ENCODE assay signal across 8 mouse cellular contexts in the genomic region with DNA sequence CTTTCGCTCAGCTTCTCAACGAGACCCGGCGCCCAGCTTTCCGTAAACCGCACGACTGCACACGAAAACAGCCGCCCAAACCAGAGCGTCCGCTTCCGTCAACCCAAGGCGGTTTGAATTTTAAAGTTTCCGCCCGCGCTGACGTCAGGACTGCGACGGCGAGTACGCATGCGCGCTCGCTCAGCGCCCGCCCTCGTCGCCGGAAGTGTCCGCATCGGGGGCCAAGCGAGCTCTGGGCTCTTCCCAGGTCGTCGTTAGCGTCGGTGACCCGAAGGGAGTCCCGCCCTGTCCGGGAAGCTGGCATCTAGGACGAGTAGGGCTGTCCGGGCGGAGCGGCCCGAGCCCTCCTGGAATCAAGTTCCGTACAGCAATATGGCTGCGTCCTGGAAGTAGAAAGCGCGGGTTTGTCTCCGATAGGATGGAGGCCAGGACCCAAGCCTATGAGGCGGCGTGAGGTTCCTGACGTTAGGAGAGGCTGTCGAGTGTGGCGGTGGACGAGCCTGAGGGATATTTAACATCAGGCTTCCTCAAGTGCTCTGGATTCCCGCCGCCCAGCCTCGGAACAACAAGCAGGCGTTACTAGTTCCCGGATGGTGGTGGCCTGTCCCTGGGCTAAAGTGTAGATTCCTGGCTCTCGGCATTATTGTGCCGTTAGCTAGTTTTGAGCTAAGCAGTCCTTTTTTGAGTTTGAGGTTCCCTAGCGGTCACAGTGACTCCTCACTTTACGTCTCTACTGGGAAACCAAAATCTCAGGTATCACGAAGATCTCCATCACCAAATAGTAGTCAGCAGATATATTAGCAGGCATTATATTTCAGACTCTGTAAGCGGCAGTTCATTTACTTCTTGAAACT. TPM values are rescaled to one million over a fixed set of nuclear protein-coding genes. Genes with fewer than 3 reads are reported as not detected.
DNase-seq lines count a peak whose midpoint lies in the region; ATAC-seq and TF ChIP-seq lines count a peak whose summit lies in the region.

A gene (minus strand): TSS at position 147 of the 854 bp plus-strand sequence.

- WGBS in bone marrow, adult 2 months, result 1% methylated on average over 66 of the region's 66 CpGs
- under 1% methylated on average over 66 of the region's 66 CpGs for WGBS in embryonic facial prominence, embryonic 15.5 days
- under 1% methylated on average over 66 of the region's 66 CpGs for WGBS in limb, embryonic 14.5 days
- WGBS in midbrain, postnatal 0 days, result under 1% methylated on average over 66 of the region's 66 CpGs

- H3K27me3 ChIP-seq in embryonic facial prominence, embryonic 15.5 days, result no peaks in the 10 kb centered on the region
- no peaks in the 10 kb centered on the region for H3K27me3 ChIP-seq in limb, embryonic 14.5 days (ENCODE audit: control insufficient read depth, insufficient read depth, low read length)
- no peaks in the 10 kb centered on the region for H3K27me3 ChIP-seq in midbrain, postnatal 0 days (ENCODE audit: insufficient read depth, low read length)

- peak within 1 kb of the TSS; percentile 100 for H3K27ac ChIP-seq in bone marrow, adult 2 months (ENCODE audit: control insufficient read depth, insufficient read depth, low read depth, low read length, poor library complexity)
- peak within 1 kb of the TSS; percentile 97 for H3K27ac ChIP-seq in embryonic facial prominence, embryonic 15.5 days (replicated peaks)
- peak within 1 kb of the TSS; percentile 98 for H3K27ac ChIP-seq in limb, embryonic 14.5 days (replicated peaks; ENCODE audit: low read depth, low read length)
- H3K27ac ChIP-seq in midbrain, postnatal 0 days (ENCODE audit: low read depth, low read length), result peak within 1 kb of the TSS; percentile 91

- TF ChIP-seq CTCF in bone marrow, adult 2 months (IDR thresholded peaks at IDR 0.05; ENCODE audit: control insufficient read depth, insufficient read depth, low read length), result no peak
- TF ChIP-seq CTCF in midbrain, postnatal 0 days (IDR thresholded peaks at IDR 0.05), result peak; percentile 57

- DNase-seq in 416B (ENCODE audit: low read depth), result peak; percentile 98
- peak; percentile 92 for DNase-seq in heart, adult 8-10 months (ENCODE audit: low spot score)
- peak; percentile 96 for DNase-seq in kidney, adult 9 months
- peak; percentile 94 for DNase-seq in limb, embryonic 14.5 days (ENCODE audit: low spot score)
- DNase-seq in midbrain, postnatal 0 days (ENCODE audit: low spot score), result peak; percentile 97
- peak; percentile 83 to 88 for DNase-seq in spleen, postnatal 14 days (ENCODE audit: low spot score in 2 of 2)

- H3K9ac ChIP-seq in embryonic facial prominence, embryonic 15.5 days, result peak within 1 kb of the TSS; percentile 59
- H3K9ac ChIP-seq in limb, embryonic 14.5 days (ENCODE audit: low read depth, low read length, severe bottlenecking), result peak within 1 kb of the TSS; percentile 81
- H3K9ac ChIP-seq in midbrain, postnatal 0 days (replicated peaks; ENCODE audit: low read length, poor library complexity, severe bottlenecking), result peak within 1 kb of the TSS; percentile 68

- peak; percentile 98 for ATAC-seq in embryonic facial prominence, embryonic 15.5 days (ENCODE audit: insufficient number of reproducible peaks, low FRiP score, low TSS enrichment, low read depth)
- ATAC-seq in limb, embryonic 14.5 days (ENCODE audit: low FRiP score, low read depth), result peak; percentile 98
- ATAC-seq in midbrain, postnatal 0 days (ENCODE audit: low FRiP score), result peak; percentile 99

- peak within 1 kb of the TSS; percentile 92 for H3K4me3 ChIP-seq in bone marrow, adult 2 months (replicated peaks; ENCODE audit: control insufficient read depth, low read depth, low read length)
- peak within 1 kb of the TSS; percentile 72 for H3K4me3 ChIP-seq in embryonic facial prominence, embryonic 15.5 days (replicated peaks)
- peak within 1 kb of the TSS; percentile 71 for H3K4me3 ChIP-seq in limb, embryonic 14.5 days (replicated peaks; ENCODE audit: low read length)
- H3K4me3 ChIP-seq in midbrain, postnatal 0 days (ENCODE audit: low read depth, low read length), result peak within 1 kb of the TSS; percentile 49

- H3K9me3 ChIP-seq in embryonic facial prominence, embryonic 15.5 days (replicated peaks), result no peaks in the 10 kb centered on the region
- H3K9me3 ChIP-seq in limb, embryonic 14.5 days (ENCODE audit: control insufficient read depth, low read length), result no peaks in the 10 kb centered on the region
- H3K9me3 ChIP-seq in midbrain, postnatal 0 days (ENCODE audit: low read length), result no peaks in the 10 kb centered on the region

- H3K4me2 ChIP-seq in embryonic facial prominence, embryonic 15.5 days (replicated peaks), result peak within 1 kb of the TSS; percentile 88
- peak within 1 kb of the TSS; percentile 54 for H3K4me2 ChIP-seq in limb, embryonic 14.5 days (replicated peaks; ENCODE audit: low read depth, low read length, severe bottlenecking)
- peak within 1 kb of the TSS; percentile 68 for H3K4me2 ChIP-seq in midbrain, postnatal 0 days (ENCODE audit: low read depth, low read length, poor library complexity, severe bottlenecking)

- peak; percentile 71 for TF ChIP-seq POLR2A in bone marrow, adult 2 months (IDR thresholded peaks at IDR 0.05; ENCODE audit: borderline replicate concordance, control insufficient read depth, low read depth, low read length)
- peak; percentile 50; the same call in 1 of the 2 replicates for TF ChIP-seq POLR2A in limb, embryonic 14.5 days (IDR thresholded peaks at IDR 0.05; ENCODE audit: borderline replicate concordance, extremely low read depth, insufficient read depth, insufficient read length)

- H3K36me3 ChIP-seq in embryonic facial prominence, embryonic 15.5 days, result 0 out of 2 replicates have a peak, but pooled peaks cover 8% of the 10 kb centered on the region
- H3K36me3 ChIP-seq in limb, embryonic 14.5 days (ENCODE audit: control insufficient read depth, insufficient read depth, low read length), result peaks cover 6% of the 10 kb centered on the region; the same call in 1 of the 2 replicates
- no peaks in the 10 kb centered on the region for H3K36me3 ChIP-seq in midbrain, postnatal 0 days (ENCODE audit: insufficient read depth, low read length)

- no peaks in the 10 kb centered on the region; the same call in 1 of the 2 replicates for H3K4me1 ChIP-seq in bone marrow, adult 2 months (ENCODE audit: control insufficient read depth, insufficient read depth, low read length)
- peaks cover 13% of the 10 kb centered on the region for H3K4me1 ChIP-seq in embryonic facial prominence, embryonic 15.5 days
- peaks cover 8% of the 10 kb centered on the region; the same call in 1 of the 2 replicates for H3K4me1 ChIP-seq in limb, embryonic 14.5 days (ENCODE audit: control insufficient read depth, insufficient read depth, low read length)
- 0 out of 2 replicates have a peak, but pooled peaks cover 4% of the 10 kb centered on the region for H3K4me1 ChIP-seq in midbrain, postnatal 0 days (ENCODE audit: insufficient read depth, low read length)

RNA-seq across cellular contexts. Expression of the gene that starts here (rescaled TPM):
- polyA plus RNA-seq in bone marrow, adult 2 months (2011; ENCODE audit: insufficient read depth, insufficient read length, low replicate concordance, missing spikeins), result 32.9 and 34.0 TPM in 2 replicates
- 32.2 and 36.9 TPM in 2 replicates for polyA plus RNA-seq in embryonic facial prominence, embryonic 15.5 days (2015; fragmentation: Nextera tagmentation; extraction: Ambion mirVana)
- under 1 TPM in 3 of 4 experiments, not detected in 1; 0.31 to 0.78 (median 0.33) TPM for total RNA-seq in heart, adult 8-10 months (2022)
- polyA plus RNA-seq in limb, embryonic 14.5 days (2012; rRNA removed), result 9.8 and 18.9 TPM in 2 replicates
- polyA plus RNA-seq in limb, embryonic 14.5 days (2014; fragmentation: Nextera tagmentation; extraction: Ambion mirVana), result 35.8 and 37.3 TPM in 2 replicates
- 0.44 and 0.80 TPM in 2 replicates for total RNA-seq in midbrain, postnatal 0 days (2014; rRNA removed)
- 2.8 and 3.3 TPM in 2 replicates for polyA plus RNA-seq in midbrain, postnatal 0 days (2015; fragmentation: Nextera tagmentation; extraction: Ambion mirVana)

Comparison
In these comparisons a context has a peak if more than half of its experiments do, and no peak if none do; other contexts are left out.
1. Peak in every context shown above with its lines: DNase-seq, ATAC-seq, H3K4me3 ChIP-seq and H3K27ac ChIP-seq.
2. Peak in DNase-seq in heart, adult 8-10 months; RNA of the gene not detected or under 1 TPM.